Mouse (Mus musculus) embryonic facial prominence, embryonic 13.5 days (tissue): ENCODE results near the gene Cped1. TPM values are rescaled to one million over a fixed set of nuclear protein-coding genes. Genes with fewer than 3 reads are reported as not detected.
"Not testable (repeated sequence)": the region's sequence is repeated elsewhere in the genome, so short reads cannot be mapped to it uniquely, and the experiment has no call there.

ENCODE experiments used
- ATAC-seq: fragments of 200-750 bp; cut with Nextera tagmentation; 2 replicates; pipeline ENCODE4 v1.8.0; 2017; ENCODE audit warnings: low read depth; ENCODE audit not compliant: insufficient number of reproducible peaks, insufficient read depth, low FRiP score, low TSS enrichment
- H3K27ac ChIP-seq: fragments of 300-500 bp; sonication (generic); 2 replicates; pipeline ENCODE4 v1.5.1; 2015; ENCODE audit warnings: moderate library complexity, mild to moderate bottlenecking, inconsistent platforms
- H3K27me3 ChIP-seq: fragments of 300-500 bp; sonication (generic); 2 replicates; pipeline ENCODE4 v1.6.1; 2015; ENCODE audit warnings: mild to moderate bottlenecking, inconsistent platforms
- H3K36me3 ChIP-seq: fragments of 300-500 bp; sonication (generic); 2 replicates; pipeline ENCODE4 v1.6.1; 2015; ENCODE audit warnings: mild to moderate bottlenecking, inconsistent platforms
- H3K4me1 ChIP-seq: fragments of 300-500 bp; sonication (generic); 2 replicates; pipeline ENCODE4 v1.6.1; 2015; ENCODE audit warnings: inconsistent platforms
- H3K4me2 ChIP-seq: fragments of 300-500 bp; sonication (generic); 2 replicates; pipeline ENCODE4 v1.6.1; 2015; ENCODE audit warnings: moderate library complexity, mild to moderate bottlenecking, inconsistent platforms
- H3K4me3 ChIP-seq: fragments of 300-500 bp; sonication (generic); 2 replicates; pipeline ENCODE4 v1.5.1; 2015; ENCODE audit warnings: mild to moderate bottlenecking, inconsistent platforms
- H3K9ac ChIP-seq: fragments of 300-500 bp; sonication (generic); 2 replicates; pipeline ENCODE4 v1.6.1; 2015; ENCODE audit warnings: mild to moderate bottlenecking, inconsistent platforms
- H3K9me3 ChIP-seq: fragments of 300-500 bp; sonication (generic); 2 replicates; pipeline ENCODE4 v1.6.1; 2016; ENCODE audit warnings: inconsistent platforms
- WGBS: fragments of 180-500 bp; shearing (Covaris S2); methylation state at CpG from one replicate; pipeline ENCODE4 v1.1.7; 2015; ENCODE audit warnings: mixed read lengths; 5-methylcytosine and 5-hydroxymethylcytosine counted together
- polyA plus RNA-seq: library from polyadenylated mRNA; unstranded; fragments of >200 nt; fragmentation: Nextera tagmentation; extraction: Ambion mirVana; gene quantifications from 2 replicates; pipeline ENCODE4 v1.2.1, GENCODE M21; 2015

Cped1 gene
- polyA plus RNA-seq, 1 experiment from 2014 or later, result 42.6 TPM

- Histone ChIP-seq H3K9ac (no peak overlapping the region), H3K4me1 (no peaks in the 10 kb centered on the region), H3K9me3 (no peaks in the 10 kb centered on the region), H3K4me3 (no peak overlapping the region), H3K27me3 (no peaks in the 10 kb centered on the region), H3K4me2 (no peak overlapping the region), H3K36me3 (peaks cover 14% of the 10 kb centered on the region), H3K27ac (no peak overlapping the region)
- WGBS, result 40% methylated on average over 2 of the region's 2 CpGs
- no peak for ATAC-seq
Measured at GRCm38 (mm10) chr6:22097709-22098108, 112.0 kb downstream of the Cped1 start.

GRCm38 (mm10) chr6:22099832-22100231 lies 114.1 kb downstream of the Cped1 start:
- no peaks in the 10 kb centered on the region for H3K9me3 ChIP-seq
- no peak overlapping the region for H3K4me3 ChIP-seq
- peaks cover 8% of the 10 kb centered on the region; the same call in 1 of the 2 replicates for H3K4me1 ChIP-seq
- H3K36me3 ChIP-seq, result 0 out of 2 replicates have a peak, but pooled peaks cover 3% of the 10 kb centered on the region
- no peak overlapping the region for H3K4me2 ChIP-seq
- H3K27me3 ChIP-seq, result no peaks in the 10 kb centered on the region
- H3K9ac ChIP-seq, result no peak overlapping the region
- ATAC-seq, result no peak
- H3K27ac ChIP-seq, result no peak overlapping the region
- 80% methylated on average over 5 of the region's 5 CpGs for WGBS

- peaks cover 8% of the 10 kb centered on the region; the same call in 1 of the 2 replicates for H3K4me1 ChIP-seq
- H3K4me3 ChIP-seq, result no peak overlapping the region
- H3K36me3 ChIP-seq, result 0 out of 2 replicates have a peak, but pooled peaks cover 3% of the 10 kb centered on the region
- WGBS, result 80% methylated on average over 3 of the region's 3 CpGs
- ATAC-seq, result no peak
- no peak overlapping the region for H3K4me2 ChIP-seq
- H3K9ac ChIP-seq, result no peak overlapping the region
- no peaks in the 10 kb centered on the region for H3K27me3 ChIP-seq
- no peak overlapping the region for H3K27ac ChIP-seq
- no peaks in the 10 kb centered on the region for H3K9me3 ChIP-seq
Measured at GRCm38 (mm10) chr6:22101939-22102338, 116.2 kb downstream of the Cped1 start.

GRCm38 (mm10) chr6:22102752-22103151 lies 117.0 kb downstream of the Cped1 start:
- Histone ChIP-seq H3K9ac (no peak overlapping the region), H3K4me3 (no peak overlapping the region), H3K36me3 (0 out of 2 replicates have a peak, but pooled peaks cover 3% of the 10 kb centered on the region), H3K4me2 (no peak overlapping the region), H3K4me1 (peaks cover 8% of the 10 kb centered on the region; the same call in 1 of the 2 replicates), H3K9me3 (no peaks in the 10 kb centered on the region), H3K27ac (no peak overlapping the region), H3K27me3 (no peaks in the 10 kb centered on the region)
- ATAC-seq, result no peak
- WGBS, result 92% methylated on average over 4 of the region's 4 CpGs

GRCm38 (mm10) chr6:22103713-22104112 lies 118.0 kb downstream of the Cped1 start:
- Histone ChIP-seq H3K27me3 (no peaks in the 10 kb centered on the region), H3K4me3 (no peak overlapping the region), H3K4me2 (no peak overlapping the region), H3K9me3 (no peaks in the 10 kb centered on the region), H3K36me3 (0 out of 2 replicates have a peak, but pooled peaks cover 3% of the 10 kb centered on the region), H3K9ac (no peak overlapping the region), H3K27ac (peak overlapping the region; percentile 16; the same call in 1 of the 2 replicates), H3K4me1 (peaks cover 8% of the 10 kb centered on the region; the same call in 1 of the 2 replicates)
- peak; percentile 32; the same call in 1 of the 2 replicates for ATAC-seq
- 51% methylated on average over 3 of the region's 3 CpGs for WGBS

- no peak overlapping the region for H3K4me3 ChIP-seq
- peaks cover 8% of the 10 kb centered on the region; the same call in 1 of the 2 replicates for H3K4me1 ChIP-seq
- no peaks in the 10 kb centered on the region for H3K27me3 ChIP-seq
- 22% methylated on average over 8 of the region's 8 CpGs for WGBS
- H3K27ac ChIP-seq, result no peak overlapping the region
- H3K9ac ChIP-seq, result no peak overlapping the region
- H3K9me3 ChIP-seq, result no peaks in the 10 kb centered on the region
- peak; percentile 84 for ATAC-seq
- no peak overlapping the region for H3K4me2 ChIP-seq
- H3K36me3 ChIP-seq, result 0 out of 2 replicates have a peak, but pooled peaks cover 3% of the 10 kb centered on the region
Measured at GRCm38 (mm10) chr6:22104211-22104610, 118.5 kb downstream of the Cped1 start.

- no peak for ATAC-seq
- Histone ChIP-seq H3K27me3 (no peaks in the 10 kb centered on the region), H3K4me2 (no peak overlapping the region), H3K4me1 (no peaks in the 10 kb centered on the region), H3K9me3 (no peaks in the 10 kb centered on the region), H3K9ac (no peak overlapping the region), H3K4me3 (no peak overlapping the region), H3K36me3 (no peaks in the 10 kb centered on the region), H3K27ac (no peak overlapping the region)
- 81% methylated on average over 6 of the region's 6 CpGs for WGBS
Measured at GRCm38 (mm10) chr6:22114079-22114478, 128.4 kb downstream of the Cped1 start.

- Histone ChIP-seq H3K4me1 (no peaks in the 10 kb centered on the region), H3K4me3 (no peak overlapping the region), H3K9ac (no peak overlapping the region), H3K27ac (no peak overlapping the region), H3K36me3 (no peaks in the 10 kb centered on the region), H3K9me3 (no peaks in the 10 kb centered on the region), H3K27me3 (no peaks in the 10 kb centered on the region), H3K4me2 (no peak overlapping the region)
- ATAC-seq, result no peak
- 88% methylated on average over 1 of the region's 1 CpGs for WGBS
Measured at GRCm38 (mm10) chr6:22116679-22117078, 131.0 kb downstream of the Cped1 start.

GRCm38 (mm10) chr6:22122080-22122479 lies 136.4 kb downstream of the Cped1 start:
- Histone ChIP-seq H3K27me3 (no peaks in the 10 kb centered on the region), H3K27ac (no peak overlapping the region), H3K4me1 (no peaks in the 10 kb centered on the region), H3K4me3 (no peak overlapping the region), H3K9ac (no peak overlapping the region), H3K36me3 (peaks cover 8% of the 10 kb centered on the region), H3K9me3 (no peaks in the 10 kb centered on the region), H3K4me2 (no peak overlapping the region)
- ATAC-seq, result no peak
- WGBS, result 45% methylated on average over 12 of the region's 12 CpGs

- peaks cover 8% of the 10 kb centered on the region for H3K36me3 ChIP-seq
- ATAC-seq, result no peak
- H3K4me1 ChIP-seq, result no peaks in the 10 kb centered on the region
- H3K9ac ChIP-seq, result no peak overlapping the region
- no peaks in the 10 kb centered on the region for H3K27me3 ChIP-seq
- H3K4me2 ChIP-seq, result no peak overlapping the region
- no peaks in the 10 kb centered on the region for H3K9me3 ChIP-seq
- WGBS, result 78% methylated on average over 1 of the region's 1 CpGs
- H3K4me3 ChIP-seq, result no peak overlapping the region
- H3K27ac ChIP-seq, result no peak overlapping the region
Measured at GRCm38 (mm10) chr6:22122693-22123092, 137.0 kb downstream of the Cped1 start.

- no peaks in the 10 kb centered on the region for H3K27me3 ChIP-seq
- 65% methylated on average over 3 of the region's 3 CpGs for WGBS
Measured at GRCm38 (mm10) chr6:22123332-22123731, 137.6 kb downstream of the Cped1 start.

GRCm38 (mm10) chr6:22124575-22125330 lies 139.0 kb downstream of the Cped1 start:
- not testable (repeated sequence) for H3K4me3 ChIP-seq, H3K4me1 ChIP-seq, H3K27ac ChIP-seq, ATAC-seq, H3K9me3 ChIP-seq, H3K36me3 ChIP-seq, H3K27me3 ChIP-seq, H3K4me2 ChIP-seq, H3K9ac ChIP-seq
- WGBS, result 84% methylated on average over 24 of the region's 31 CpGs

More at GRCm38 (mm10) chr6:22123332-22123731, 137.6 kb downstream of the Cped1 start:
- H3K9ac ChIP-seq, result no peak overlapping the region
- H3K9me3 ChIP-seq, result no peaks in the 10 kb centered on the region
- H3K4me2 ChIP-seq, result no peak overlapping the region
- H3K4me1 ChIP-seq, result no peaks in the 10 kb centered on the region
- no peak overlapping the region for H3K4me3 ChIP-seq
- no peak overlapping the region for H3K27ac ChIP-seq
- peaks cover 8% of the 10 kb centered on the region for H3K36me3 ChIP-seq
- no peak for ATAC-seq
